Mouse (Mus musculus): ENCODE results near the gene Fnbp1.
A peak's percentile ranks its signal among the peaks of the same experiment; 100 is the strongest.

Gene Fnbp1

GRCm38 (mm10) chr2:31061868-31062628 is 79.8 kb downstream of the Fnbp1 start:
- no peak for DNase-seq

GRCm38 (mm10) chr2:31060787-31061730 is 80.7 kb downstream of the Fnbp1 start:
- DNase-seq: no peak

DNA sequence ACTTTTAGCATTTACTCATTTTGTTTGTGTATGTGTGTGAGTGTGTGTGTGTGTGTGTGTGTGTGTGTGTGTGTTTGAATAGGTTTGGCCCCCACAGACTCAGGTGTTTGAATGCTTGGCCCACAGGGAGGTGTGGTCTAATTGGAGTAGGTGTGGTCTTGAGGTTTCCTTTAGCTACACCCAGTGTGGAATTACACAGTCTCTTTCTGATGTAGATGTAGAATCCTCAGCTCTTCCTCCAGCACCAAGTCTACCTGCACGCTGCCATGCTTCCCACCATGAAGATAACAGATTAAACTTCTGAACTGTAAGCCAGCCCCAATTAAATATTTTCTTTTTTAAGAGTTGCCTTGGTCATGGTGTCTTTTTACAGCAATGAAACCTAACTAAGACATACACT is 81.5 kb downstream of the Fnbp1 start:
- no peak for DNase-seq

GRCm38 (mm10) chr2:31058443-31058842 is 83.4 kb downstream of the Fnbp1 start:
- DNase-seq: no peak

GRCm38 (mm10) chr2:31057549-31058177 is 84.1 kb downstream of the Fnbp1 start:
- no peak for DNase-seq

DNA sequence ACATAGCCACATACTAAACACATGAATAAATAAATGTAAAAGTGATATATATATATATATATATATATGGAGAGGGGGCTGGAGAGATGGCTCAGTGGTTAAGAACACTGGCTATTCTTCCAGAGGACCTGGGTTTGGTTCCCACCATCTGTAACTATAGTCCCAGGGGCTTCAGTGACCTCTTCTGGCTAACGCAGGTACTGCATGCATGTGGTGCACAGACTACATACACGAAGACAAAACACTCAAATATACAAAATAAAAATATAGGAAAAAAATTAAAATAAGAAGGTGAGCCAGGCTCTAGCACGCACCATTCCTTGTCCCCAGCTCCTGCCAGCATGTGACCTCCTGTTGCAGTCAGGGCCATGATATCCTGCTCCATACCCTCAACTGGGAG is 85.7 kb downstream of the Fnbp1 start:
- DNase-seq: no peak

DNA sequence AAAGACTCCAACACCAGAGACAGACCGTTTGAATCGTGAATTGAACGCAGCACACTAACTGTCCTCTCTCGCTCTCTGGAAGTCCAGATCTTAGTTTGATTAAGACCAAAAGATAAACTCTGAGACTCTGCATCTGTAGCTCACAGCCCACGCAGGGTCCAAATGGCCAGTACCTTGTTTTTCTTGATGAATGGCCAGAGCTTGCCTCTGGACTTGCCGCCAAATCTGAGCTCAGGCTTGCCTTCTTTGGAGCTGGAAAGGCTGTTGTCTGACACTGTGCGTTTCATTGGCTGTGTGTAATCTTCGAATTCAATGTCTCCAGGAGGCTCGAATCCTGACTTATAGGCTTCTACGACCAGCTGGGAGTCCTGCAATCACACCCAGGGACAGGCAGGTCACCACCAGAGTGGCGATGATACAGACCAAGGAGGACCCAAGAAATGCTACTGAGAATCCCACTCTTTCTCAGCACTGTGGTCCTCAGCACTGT is 87.9 kb downstream of the Fnbp1 start:
- DNase-seq: peak; percentile 27

GRCm38 (mm10) chr2:31053426-31053825 is 88.4 kb downstream of the Fnbp1 start:
- DNase-seq: no peak

- DNase-seq: no peak
Observed at GRCm38 (mm10) chr2:31052441-31052840, 89.4 kb downstream of the Fnbp1 start.

DNA sequence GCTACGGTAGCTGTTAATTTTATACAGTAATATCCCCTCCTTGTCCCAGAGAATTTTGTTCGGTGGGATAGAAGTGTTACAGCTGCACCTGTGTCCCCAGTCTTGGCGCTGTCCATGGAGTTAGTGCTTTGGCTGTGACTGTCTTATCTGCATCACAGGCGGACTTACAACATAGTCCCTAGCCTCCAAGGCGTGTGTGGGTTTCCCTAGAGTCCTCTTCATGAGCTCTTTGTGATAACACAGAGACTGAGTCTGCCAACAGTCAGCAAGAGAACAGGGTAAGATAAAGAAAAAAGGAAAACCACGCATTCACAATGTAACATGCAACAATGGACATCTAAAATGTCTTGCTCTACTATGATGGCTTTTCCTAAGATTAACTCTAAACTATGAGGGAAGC is 93.8 kb downstream of the Fnbp1 start:
- DNase-seq: no peak

GRCm38 (mm10) chr2:31043856-31044255 is 98.0 kb downstream of the Fnbp1 start:
- no peak for DNase-seq

DNA sequence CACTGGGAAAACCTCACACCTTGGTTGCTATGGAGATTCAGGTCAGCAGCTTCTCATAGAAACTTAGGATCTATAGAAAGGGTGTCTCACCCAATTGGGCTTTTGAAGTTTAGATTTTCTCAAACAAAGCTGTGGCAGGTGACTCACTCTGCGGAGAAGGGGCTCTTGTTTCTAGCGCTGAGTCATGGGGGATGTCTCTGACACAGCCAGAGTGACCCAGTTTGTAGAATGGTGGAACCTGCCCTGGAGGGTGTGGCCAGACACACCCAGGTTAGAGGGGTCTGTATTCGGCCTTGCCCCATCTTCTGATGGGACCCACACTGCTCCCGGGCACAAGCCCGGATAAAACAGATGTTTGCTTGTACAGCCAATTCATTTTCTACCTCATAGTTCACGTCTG is 98.9 kb downstream of the Fnbp1 start:
- DNase-seq: no peak

DNA sequence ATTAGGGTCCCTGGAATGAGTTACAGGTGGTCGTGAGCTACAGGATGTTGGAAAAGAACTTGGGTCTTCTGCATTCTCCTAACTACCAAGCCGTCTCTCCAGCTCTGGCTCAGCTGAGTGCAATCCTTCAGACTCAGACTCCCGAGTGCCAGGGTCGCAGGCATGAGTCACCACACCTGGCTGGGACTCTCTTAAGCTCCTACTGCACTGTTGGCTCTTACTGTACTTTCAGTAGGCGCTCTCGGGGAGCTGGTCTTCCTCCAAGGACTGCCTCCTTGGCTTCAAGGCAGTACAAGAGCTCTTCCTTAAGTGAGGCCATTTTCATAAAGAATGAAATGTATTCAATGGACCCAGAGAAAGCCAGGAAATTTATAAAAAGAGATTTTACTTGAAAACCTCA is 100.4 kb downstream of the Fnbp1 start:
- no peak for DNase-seq

GRCm38 (mm10) chr2:31040487-31040886 is 101.3 kb downstream of the Fnbp1 start:
- no peak for DNase-seq

- DNase-seq: no peak
Observed at GRCm38 (mm10) chr2:31040043-31040442, 101.8 kb downstream of the Fnbp1 start.

- no peak for DNase-seq
Observed at GRCm38 (mm10) chr2:31036811-31037210, 105.0 kb downstream of the Fnbp1 start.

GRCm38 (mm10) chr2:31031972-31032371 is 109.8 kb downstream of the Fnbp1 start:
- DNase-seq: peak; percentile 42

GRCm38 (mm10) chr2:31026642-31027041 is 115.2 kb downstream of the Fnbp1 start:
- no peak for DNase-seq

- peak; percentile 70 for DNase-seq
Observed at GRCm38 (mm10) chr2:31025458-31025857, 116.3 kb downstream of the Fnbp1 start.

DNA sequence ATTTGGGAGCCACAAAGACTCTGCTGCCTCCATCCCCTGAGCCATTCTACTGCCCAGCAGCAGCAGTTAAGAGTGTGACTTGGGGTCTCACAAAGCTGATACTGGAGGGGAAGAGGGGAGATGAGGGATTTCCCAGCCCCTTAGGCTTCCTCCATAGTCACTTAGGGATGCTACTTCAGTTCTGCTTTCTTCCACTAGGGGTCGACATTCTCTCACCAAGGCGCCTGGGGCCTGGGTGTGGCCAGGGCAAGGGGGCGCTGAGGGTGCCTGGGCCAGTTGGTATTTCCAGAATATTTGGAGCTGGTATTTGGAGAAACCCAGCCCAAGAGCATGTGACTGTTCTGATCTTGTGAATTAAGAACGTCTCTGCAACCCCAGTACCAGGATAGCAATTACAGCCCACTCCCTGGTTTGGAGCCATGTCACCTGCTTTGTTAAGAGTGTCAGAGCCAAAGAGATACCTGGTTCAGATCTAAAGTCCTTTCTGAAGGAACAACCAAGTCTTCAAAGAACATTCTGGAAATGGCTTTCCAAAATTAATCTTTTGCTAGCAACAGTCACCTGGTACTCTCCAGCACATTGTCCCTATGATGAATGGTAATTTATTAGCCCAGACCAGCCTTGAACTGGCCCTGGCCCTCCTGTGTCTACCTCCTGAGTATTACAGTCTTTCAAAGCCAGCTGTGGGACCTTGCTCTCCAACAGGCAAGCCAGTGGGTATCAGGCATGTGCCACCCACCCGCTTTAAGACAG is 117.0 kb downstream of the Fnbp1 start:
- DNase-seq: no peak

GRCm38 (mm10) chr2:31023940-31024339 is 117.9 kb downstream of the Fnbp1 start:
- no peak for DNase-seq

DNA sequence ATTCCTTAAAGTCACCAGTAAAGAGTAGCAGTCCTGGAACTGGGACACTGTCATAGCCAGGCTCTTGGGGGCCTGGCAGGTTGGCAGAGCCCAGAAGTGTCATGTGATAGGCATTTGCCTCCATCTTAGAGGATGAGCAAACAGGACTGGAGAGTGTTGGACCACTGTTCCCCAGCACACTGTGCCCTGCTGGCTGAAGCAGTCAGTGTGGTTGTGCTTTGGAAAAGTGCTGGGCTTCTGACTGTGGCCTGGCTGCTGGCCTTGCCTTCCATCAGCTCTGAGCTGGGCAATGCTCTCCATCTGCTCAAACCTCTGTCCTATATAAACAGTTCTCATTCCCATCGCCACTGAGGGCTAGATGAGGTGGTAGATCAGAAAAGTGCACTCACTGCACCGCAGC is 121.6 kb downstream of the Fnbp1 start:
- no peak for DNase-seq

DNA sequence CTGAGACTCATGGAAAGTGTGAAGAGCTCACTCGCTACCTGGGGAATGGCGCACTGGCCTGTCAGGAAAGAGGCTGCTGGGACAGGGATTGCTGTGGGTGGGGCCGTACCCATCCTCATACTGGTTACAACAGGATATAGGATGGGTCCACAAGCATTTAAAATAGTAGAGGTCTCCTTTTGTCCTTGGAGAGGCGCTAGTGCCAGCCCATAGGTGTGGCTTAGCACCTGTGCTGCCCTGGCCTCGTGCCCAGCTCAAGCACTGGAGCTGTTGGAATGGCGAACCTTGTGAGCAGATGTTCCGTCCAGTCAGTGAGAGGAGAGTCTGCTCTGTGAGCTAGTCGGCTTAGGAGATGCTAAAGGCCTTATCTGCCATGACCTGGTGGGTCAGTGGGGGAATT is 122.8 kb downstream of the Fnbp1 start:
- no peak for DNase-seq
